Comparison of ENCODE assay signal across 12 mouse cellular contexts in genomic region chr17:75779770-75780169, GRCm38 (mm10).
DNase-seq lines count a peak whose midpoint lies in the region; ATAC-seq and TF ChIP-seq lines count a peak whose summit lies in the region.
"Had no signal": no experiment of that assay in that cellular context is flagged by ENCODE, and none has a peak within 500 bp of the region (broad histone marks: within the 10 kb centered on the region; RNA-seq: fewer than 3 reads in every experiment).

No protein-coding gene starts in this region.

- peak; percentile 58 for TF ChIP-seq CTCF in lung, embryonic 14.5 days (IDR thresholded peaks at IDR 0.05; ENCODE audit: low read depth)

- no peak overlapping the region for H3K9ac ChIP-seq in lung, embryonic 14.5 days
- H3K9ac ChIP-seq in limb, embryonic 11.5 days (ENCODE audit: low read length) = no peak overlapping the region
- H3K9ac ChIP-seq: heart, embryonic 15.5 days; limb, embryonic 15.5 days had no signal

- WGBS in lung, embryonic 14.5 days = 33% methylated on average over 2 of the region's 2 CpGs
- WGBS in limb, embryonic 11.5 days = 43% methylated on average over 2 of the region's 2 CpGs

- H3K9me3 ChIP-seq in lung, embryonic 14.5 days (ENCODE audit: low read depth, low read length) = no peaks in the 10 kb centered on the region
- H3K9me3 ChIP-seq in limb, embryonic 11.5 days (ENCODE audit: control insufficient read depth, low read length) = no peaks in the 10 kb centered on the region
- H3K9me3 ChIP-seq: heart, embryonic 15.5 days; limb, embryonic 15.5 days had no signal

- H3K4me1 ChIP-seq in lung, embryonic 14.5 days (ENCODE audit: insufficient read depth) = no peaks in the 10 kb centered on the region
- H3K4me1 ChIP-seq in limb, embryonic 11.5 days (ENCODE audit: control insufficient read depth, insufficient read depth, low read length) = no peaks in the 10 kb centered on the region
- H3K4me1 ChIP-seq: heart, embryonic 15.5 days; limb, embryonic 15.5 days had no signal

- H3K4me3 ChIP-seq in lung, embryonic 14.5 days (ENCODE audit: low read depth, low read length) = no peak overlapping the region
- H3K4me3 ChIP-seq in limb, embryonic 11.5 days (ENCODE audit: low read depth, low read length) = no peak overlapping the region
- H3K4me3 ChIP-seq: heart, embryonic 15.5 days; limb, embryonic 15.5 days had no signal

- no peak overlapping the region for H3K4me2 ChIP-seq in lung, embryonic 14.5 days
- H3K4me2 ChIP-seq in limb, embryonic 11.5 days (ENCODE audit: low read depth, severe bottlenecking) = no peak overlapping the region
- H3K4me2 ChIP-seq: heart, embryonic 15.5 days; limb, embryonic 15.5 days had no signal

- H3K27ac ChIP-seq in lung, embryonic 14.5 days (ENCODE audit: low read depth) = no peak overlapping the region
- H3K27ac ChIP-seq in limb, embryonic 11.5 days (replicated peaks; ENCODE audit: low read depth, low read length) = no peak overlapping the region
- H3K27ac ChIP-seq: heart, embryonic 15.5 days; limb, embryonic 15.5 days had no signal

- peak; percentile 38; the same call in 1 of the 2 replicates for ATAC-seq in frontal cortex, adult (ENCODE audit: low TSS enrichment)
- ATAC-seq in lung, embryonic 14.5 days (ENCODE audit: insufficient read depth) = no peak
- no peak for ATAC-seq in limb, embryonic 11.5 days (ENCODE audit: insufficient number of reproducible peaks, low FRiP score, low TSS enrichment, low read depth)

- no peaks in the 10 kb centered on the region for H3K36me3 ChIP-seq in lung, embryonic 14.5 days (ENCODE audit: insufficient read depth)
- H3K36me3 ChIP-seq in limb, embryonic 11.5 days (ENCODE audit: control insufficient read depth, insufficient read depth, low read length) = no peaks in the 10 kb centered on the region
- H3K36me3 ChIP-seq: heart, embryonic 15.5 days; limb, embryonic 15.5 days had no signal

- no peak for DNase-seq in frontal cortex, postnatal 36 days (ENCODE audit: low spot score in 2 of 2)
- DNase-seq in lung, embryonic 14.5 days = peak; percentile 61
- no peak for DNase-seq in lung, adult 18-20 months
- DNase-seq in NIH3T3 (ENCODE audit: low read depth) = peak; percentile 66
- peak; percentile 29 for DNase-seq in limb, embryonic 11.5 days (ENCODE audit: low spot score)
- DNase-seq in cerebellum, adult 18-20 months = no peak
- DNase-seq in Muller cell, postnatal 12 days (ENCODE audit: inconsistent ontology term) = no peak
- DNase-seq: adrenal gland, adult 2 months; thymus, adult 2 months had no signal

- no peaks in the 10 kb centered on the region for H3K27me3 ChIP-seq in lung, embryonic 14.5 days (ENCODE audit: insufficient read depth, low read length)
- H3K27me3 ChIP-seq in limb, embryonic 11.5 days (ENCODE audit: control insufficient read depth, insufficient read depth, low read length) = no peaks in the 10 kb centered on the region
- H3K27me3 ChIP-seq: heart, embryonic 15.5 days; limb, embryonic 15.5 days had no signal

Comparison
In these comparisons a context has a peak if more than half of its experiments do, and no peak if none do; other contexts are left out.
1. DNase-seq: peak in lung, embryonic 14.5 days (single experiment), NIH3T3 (single experiment) and limb, embryonic 11.5 days (single experiment); none in frontal cortex, postnatal 36 days (0 of 2), lung, adult 18-20 months (0 of 2), cerebellum, adult 18-20 months (0 of 2) and Muller cell, postnatal 12 days (single experiment).